Mouse (Mus musculus) midbrain, embryonic 16.5 days (tissue): Measurements from ENCODE around the gene Gria2. TPM values are rescaled to one million over a fixed set of nuclear protein-coding genes. Genes with fewer than 3 reads are reported as not detected.

Experiments
- ATAC-seq: fragments of 200-750 bp; cut with Nextera tagmentation; 2 replicates; pipeline ENCODE4 v1.8.0; 2017; ENCODE audit warnings: moderate TSS enrichment
- H3K27ac ChIP-seq: fragments of 300-500 bp; sonication (generic); 2 replicates; pipeline ENCODE4 v1.5.1; 2014; ENCODE audit warnings: mild to moderate bottlenecking, low read length, mixed read lengths
- H3K27me3 ChIP-seq: fragments of 300-500 bp; sonication (generic); 2 replicates; pipeline ENCODE4 v1.6.1; 2014; ENCODE audit warnings: low read depth, low read length, mixed read lengths; ENCODE audit not compliant: control insufficient read depth, insufficient read depth
- H3K36me3 ChIP-seq: fragments of 300-500 bp; sonication (generic); 2 replicates; pipeline ENCODE4 v1.6.1; 2014; ENCODE audit warnings: mild to moderate bottlenecking, low read length, moderate library complexity, mixed read lengths; ENCODE audit not compliant: control insufficient read depth, insufficient read depth
- H3K4me1 ChIP-seq: fragments of 300-500 bp; sonication (generic); 2 replicates; pipeline ENCODE4 v1.6.1; 2014; ENCODE audit warnings: mild to moderate bottlenecking, low read length, mixed read lengths; ENCODE audit not compliant: control insufficient read depth, insufficient read depth
- H3K4me2 ChIP-seq: fragments of 300-500 bp; sonication (generic); 2 replicates; pipeline ENCODE4 v1.6.1; 2014; ENCODE audit warnings: mild to moderate bottlenecking, low read length, mixed read lengths
- H3K4me3 ChIP-seq: fragments of 300-500 bp; sonication (generic); 2 replicates; pipeline ENCODE4 v1.5.1; 2014; ENCODE audit warnings: low read depth, mild to moderate bottlenecking, low read length, moderate library complexity, mixed read lengths
- H3K9ac ChIP-seq: fragments of 300-500 bp; sonication (generic); 2 replicates; pipeline ENCODE4 v1.6.1; 2014; ENCODE audit warnings: low read depth, low read length, mixed read lengths
- H3K9me3 ChIP-seq: fragments of 300-500 bp; sonication (generic); replicated peaks from 2 replicates; pipeline ENCODE4 v1.6.1; 2014; ENCODE audit warnings: mild to moderate bottlenecking, low read length, mixed read lengths; ENCODE audit not compliant: control insufficient read depth, poor library complexity, severe bottlenecking
- WGBS: fragments of 180-500 bp; shearing (Covaris S2); extraction: QIAGEN DNeasy Blood & Tissue Kit; methylation state at CpG from one replicate; pipeline ENCODE4 v1.1.7; 2014; 5-methylcytosine and 5-hydroxymethylcytosine counted together
- polyA plus RNA-seq: library from polyadenylated mRNA; unstranded; fragments of >200 nt; fragmentation: Nextera tagmentation; extraction: Ambion mirVana; gene quantifications from 2 replicates; pipeline ENCODE4 v1.2.1, GENCODE M21; 2015

Gria2 gene
- polyA plus RNA-seq, 1 experiment from 2014 or later: 261 TPM

GRCm38 (mm10) chr3:80787116-80787744 is 15.4 kb downstream of the Gria2 start:
- Histone ChIP-seq H3K27ac (no peak overlapping the region), H3K4me2 (no peak overlapping the region), H3K27me3 (no peaks in the 10 kb centered on the region), H3K4me1 (peaks cover 13% of the 10 kb centered on the region), H3K9me3 (no peaks in the 10 kb centered on the region), H3K4me3 (no peak overlapping the region), H3K36me3 (no peaks in the 10 kb centered on the region), H3K9ac (no peak overlapping the region)
- ATAC-seq: no peak
- 79% methylated on average over 3 of the region's 3 CpGs for WGBS

GRCm38 (mm10) chr3:80781144-80781530 is 21.5 kb downstream of the Gria2 start:
- Histone ChIP-seq H3K27me3 (no peaks in the 10 kb centered on the region), H3K9ac (no peak overlapping the region)

GRCm38 (mm10) chr3:80780383-80781143 is 22.1 kb downstream of the Gria2 start:
- Histone ChIP-seq H3K9ac (no peak overlapping the region), H3K9me3 (no peaks in the 10 kb centered on the region), H3K36me3 (no peaks in the 10 kb centered on the region), H3K4me3 (no peak overlapping the region), H3K27me3 (no peaks in the 10 kb centered on the region), H3K4me1 (peaks cover 4% of the 10 kb centered on the region), H3K27ac (no peak overlapping the region), H3K4me2 (no peak overlapping the region)
- ATAC-seq: no peak
- WGBS: 83% methylated on average over 4 of the region's 4 CpGs

More at GRCm38 (mm10) chr3:80781144-80781530, 21.5 kb downstream of the Gria2 start:
- ATAC-seq: no peak
- no peak overlapping the region for H3K4me2 ChIP-seq
- H3K27ac ChIP-seq: no peak overlapping the region
- no peaks in the 10 kb centered on the region for H3K36me3 ChIP-seq
- H3K4me1 ChIP-seq: peaks cover 5% of the 10 kb centered on the region
- H3K4me3 ChIP-seq: no peak overlapping the region
- no peaks in the 10 kb centered on the region for H3K9me3 ChIP-seq

- Histone ChIP-seq H3K4me3 (no peak overlapping the region), H3K36me3 (no peaks in the 10 kb centered on the region), H3K9me3 (no peaks in the 10 kb centered on the region), H3K4me1 (no peaks in the 10 kb centered on the region), H3K27ac (no peak overlapping the region), H3K9ac (no peak overlapping the region), H3K4me2 (no peak overlapping the region), H3K27me3 (no peaks in the 10 kb centered on the region)
- WGBS: 69% methylated on average over 2 of the region's 2 CpGs
- no peak for ATAC-seq
Measured at GRCm38 (mm10) chr3:80776628-80777027, 26.0 kb downstream of the Gria2 start.

GRCm38 (mm10) chr3:80775971-80776370 is 26.7 kb downstream of the Gria2 start:
- H3K27me3 ChIP-seq: no peaks in the 10 kb centered on the region
- H3K4me2 ChIP-seq: no peak overlapping the region
- H3K9ac ChIP-seq: no peak overlapping the region
- H3K4me1 ChIP-seq: no peaks in the 10 kb centered on the region
- H3K9me3 ChIP-seq: no peaks in the 10 kb centered on the region
- H3K4me3 ChIP-seq: no peak overlapping the region
- WGBS: 96% methylated on average over 4 of the region's 4 CpGs
- ATAC-seq: no peak
- H3K36me3 ChIP-seq: no peaks in the 10 kb centered on the region
- H3K27ac ChIP-seq: no peak overlapping the region

- H3K27ac ChIP-seq: no peak overlapping the region
Measured at GRCm38 (mm10) chr3:80774005-80774764, 28.4 kb downstream of the Gria2 start.

GRCm38 (mm10) chr3:80773232-80773631 is 29.4 kb downstream of the Gria2 start:
- Histone ChIP-seq H3K9me3 (no peaks in the 10 kb centered on the region), H3K4me2 (no peak overlapping the region), H3K4me1 (no peaks in the 10 kb centered on the region), H3K27ac (no peak overlapping the region), H3K36me3 (no peaks in the 10 kb centered on the region), H3K27me3 (no peaks in the 10 kb centered on the region), H3K4me3 (no peak overlapping the region), H3K9ac (no peak overlapping the region)
- 88% methylated on average over 4 of the region's 4 CpGs for WGBS
- no peak for ATAC-seq

More at GRCm38 (mm10) chr3:80774005-80774764, 28.4 kb downstream of the Gria2 start:
- Histone ChIP-seq H3K9ac (no peak overlapping the region), H3K4me1 (no peaks in the 10 kb centered on the region), H3K4me3 (no peak overlapping the region), H3K4me2 (no peak overlapping the region), H3K36me3 (no peaks in the 10 kb centered on the region), H3K9me3 (no peaks in the 10 kb centered on the region), H3K27me3 (no peaks in the 10 kb centered on the region)
- no peak for ATAC-seq
- WGBS: 71% methylated on average over 4 of the region's 4 CpGs

- H3K9ac ChIP-seq: no peak overlapping the region
- H3K4me2 ChIP-seq: no peak overlapping the region
- no peaks in the 10 kb centered on the region for H3K4me1 ChIP-seq
- WGBS: 90% methylated on average over 5 of the region's 5 CpGs
- ATAC-seq: no peak
- no peak overlapping the region for H3K27ac ChIP-seq
- H3K27me3 ChIP-seq: no peaks in the 10 kb centered on the region
- H3K9me3 ChIP-seq: no peaks in the 10 kb centered on the region
- no peak overlapping the region for H3K4me3 ChIP-seq
- no peaks in the 10 kb centered on the region for H3K36me3 ChIP-seq
Measured at GRCm38 (mm10) chr3:80769506-80770235, 33.0 kb downstream of the Gria2 start.
